Mouse (Mus musculus): Measurements from ENCODE around the gene Znhit6.

- TF ChIP-seq ELF1 (IDR thresholded peaks at IDR 0.05; ENCODE audit: low read depth, low read length) (no peak), SIN3A (IDR thresholded peaks at IDR 0.05; ENCODE audit: low read length) (no peak; the same call in 1 of the 2 replicates), MAX (IDR thresholded peaks at IDR 0.05; ENCODE audit: low read length) (no peak), CTCF (conservative IDR thresholded peaks at IDR 0.05 in 1 of 2, IDR thresholded peaks at IDR 0.05 in 1 of 2; ENCODE audit: low read depth in 2 of 2, low read length in 2 of 2) (no peak), HCFC1 (IDR thresholded peaks at IDR 0.05; ENCODE audit: low read depth, low read length) (no peak), E2F4 (IDR thresholded peaks at IDR 0.05; ENCODE audit: insufficient replicate concordance, low read depth, low read length) (no peak), EP300 (IDR thresholded peaks at IDR 0.05; ENCODE audit: low read length) (no peak), RAD21 (IDR thresholded peaks at IDR 0.05; ENCODE audit: low read depth, low read length) (no peak), KAT2A (IDR thresholded peaks at IDR 0.05; ENCODE audit: insufficient replicate concordance, low read length) (no peak), USF1 (IDR thresholded peaks at IDR 0.05; ENCODE audit: low read depth, low read length) (no peak), CHD1 (IDR thresholded peaks at IDR 0.05; ENCODE audit: low read depth, low read length) (no peak), POLR2A (IDR thresholded peaks at IDR 0.05; ENCODE audit: low read depth, low read length) (no peak), ZC3H11A (IDR thresholded peaks at IDR 0.05; ENCODE audit: low read depth, low read length) (no peak)
These were observed 43.8 kb downstream of the Znhit6 start for GRCm38 (mm10) chr3:145619621-145620365.
